Mouse (Mus musculus): Measurements from ENCODE around the gene Gse1.

GRCm38 (mm10) chr8:120247618-120248017 is 19.4 kb downstream of the Gse1 start:
- TF ChIP-seq CTCF (IDR thresholded peaks at IDR 0.05; ENCODE audit: extremely low read depth, insufficient read length, insufficient replicate concordance, low read depth, low read length) (peak; percentile 39; the same call in 1 of the 2 replicates), POLR2A (IDR thresholded peaks at IDR 0.05; ENCODE audit: low read depth, low read length) (no peak)
